Mouse (Mus musculus): ENCODE data around the gene Gpr26. TPM values are rescaled to one million over a fixed set of nuclear protein-coding genes. Genes with fewer than 3 reads are reported as not detected.

Gene Gpr26
- polyA plus RNA-seq, 1 experiment from 2014 or later: 0.46 TPM

DNA sequence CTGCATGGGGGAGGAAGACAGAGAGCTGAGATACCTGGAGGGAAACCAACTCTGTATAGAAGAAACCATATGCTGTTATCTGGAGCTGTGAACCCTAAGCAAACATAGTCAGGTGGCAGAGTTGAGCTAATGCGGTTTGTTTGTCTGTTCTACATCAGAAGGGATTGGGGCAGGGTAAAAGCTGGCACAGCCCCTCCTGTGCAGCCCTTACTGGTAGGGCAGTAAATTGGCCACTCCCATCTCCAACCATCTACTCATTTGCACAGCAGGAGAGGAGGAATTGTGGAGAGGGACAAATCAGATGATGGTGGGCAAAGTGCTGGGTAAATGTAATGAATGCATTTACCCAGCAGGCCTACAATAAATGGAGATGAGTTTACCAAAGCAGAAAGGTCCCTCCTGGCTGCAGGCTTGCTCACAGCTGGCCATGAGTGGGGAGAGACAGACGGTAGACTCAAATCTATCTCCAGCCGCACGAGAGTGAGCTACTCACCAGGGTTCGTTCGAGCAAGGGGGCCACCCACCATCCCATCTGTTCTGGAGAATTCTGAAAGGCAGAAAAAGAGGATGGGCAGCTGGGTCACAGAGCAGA is 65.8 kb downstream of the Gpr26 start:
- no peak overlapping the region for H3K4me3 ChIP-seq
- ATAC-seq (ENCODE audit: low FRiP score, low read depth): no peak
- no peak overlapping the region for H3K4me2 ChIP-seq (replicated peaks)
- H3K27ac ChIP-seq (replicated peaks): no peak overlapping the region
- no peaks in the 10 kb centered on the region for H3K36me3 ChIP-seq
- no peak overlapping the region for H3K9ac ChIP-seq (replicated peaks)
- WGBS: 61% methylated on average over 6 of the region's 6 CpGs
- no peaks in the 10 kb centered on the region for H3K9me3 ChIP-seq
- peaks cover 11% of the 10 kb centered on the region for H3K4me1 ChIP-seq
- H3K27me3 ChIP-seq: no peaks in the 10 kb centered on the region

Other genes starting within 250 kb of the Gpr26 start
- gene Cpxm2, start 188.3 kb downstream of the Gpr26 start, polyA plus RNA-seq (2016; fragmentation: Nextera tagmentation; extraction: Ambion mirVana): 1.8 and 4.3 TPM in 2 replicates

Data from midbrain, embryonic 12.5 days (tissue).